Mouse (Mus musculus): Measurements from ENCODE around the gene Fam131b.

DNA sequence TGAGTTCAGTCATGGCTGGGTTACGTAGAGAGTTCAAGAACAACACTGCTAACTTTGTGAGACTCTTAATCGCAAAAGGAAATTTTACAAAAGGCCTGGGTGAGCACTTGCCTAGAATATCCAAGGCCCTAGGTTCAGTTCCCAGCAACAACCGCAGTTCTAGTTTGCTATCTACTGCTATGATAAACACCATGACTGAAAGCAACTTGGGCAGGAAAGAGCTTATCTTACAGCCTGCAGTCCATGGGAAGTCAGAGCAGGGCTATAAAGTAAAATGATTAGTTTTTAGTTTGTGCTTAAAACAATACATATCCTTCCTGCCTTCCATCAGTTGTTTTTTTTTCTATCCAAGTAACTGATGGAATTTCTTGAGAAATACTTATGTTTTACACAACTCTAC, 2.1 kb upstream of the Fam131b start:
- TF ChIP-seq CTCF (IDR thresholded peaks at IDR 0.05): no peak
- no peak for TF ChIP-seq EP300 (IDR thresholded peaks at IDR 0.05; ENCODE audit: insufficient read depth, low read depth, low read length)
